Mouse (Mus musculus) midbrain, embryonic 13.5 days (tissue): Measurements from ENCODE around the gene Slc34a2. TPM values are rescaled to one million over a fixed set of nuclear protein-coding genes. Genes with fewer than 3 reads are reported as not detected.

Source experiments
- ATAC-seq: fragments of 200-750 bp; cut with Nextera tagmentation; 2 replicates; pipeline ENCODE4 v1.8.0; 2017; ENCODE audit warnings: mild to moderate bottlenecking, moderate TSS enrichment, moderate library complexity
- H3K27ac ChIP-seq: fragments of 300-500 bp; sonication (generic); 2 replicates; pipeline ENCODE4 v1.5.1; 2015; ENCODE audit warnings: inconsistent platforms, mild to moderate bottlenecking, moderate library complexity
- H3K27me3 ChIP-seq: fragments of 300-500 bp; sonication (generic); 2 replicates; pipeline ENCODE4 v1.6.1; 2015; ENCODE audit warnings: mild to moderate bottlenecking, inconsistent platforms
- H3K36me3 ChIP-seq: fragments of 300-500 bp; sonication (generic); 2 replicates; pipeline ENCODE4 v1.6.1; 2015; ENCODE audit warnings: mild to moderate bottlenecking, inconsistent platforms
- H3K4me1 ChIP-seq: fragments of 300-500 bp; sonication (generic); replicated peaks from 2 replicates; pipeline ENCODE4 v1.6.1; 2015; ENCODE audit warnings: inconsistent platforms
- H3K4me2 ChIP-seq: fragments of 300-500 bp; sonication (generic); replicated peaks from 2 replicates; pipeline ENCODE4 v1.6.1; 2015; ENCODE audit warnings: moderate library complexity, mild to moderate bottlenecking, inconsistent platforms
- H3K4me3 ChIP-seq: fragments of 300-500 bp; sonication (generic); replicated peaks from 2 replicates; pipeline ENCODE4 v1.5.1; 2015; ENCODE audit warnings: mild to moderate bottlenecking, inconsistent platforms
- H3K9ac ChIP-seq: fragments of 300-500 bp; sonication (generic); replicated peaks from 2 replicates; pipeline ENCODE4 v1.6.1; 2015; ENCODE audit warnings: mild to moderate bottlenecking, inconsistent platforms
- H3K9me3 ChIP-seq: fragments of 300-500 bp; sonication (generic); 2 replicates; pipeline ENCODE4 v1.6.1; 2016; ENCODE audit warnings: mild to moderate bottlenecking, inconsistent platforms
- WGBS: fragments of 180-500 bp; shearing (Covaris S2); methylation state at CpG from one replicate; pipeline ENCODE4 v1.1.7; 2015; 5-methylcytosine and 5-hydroxymethylcytosine counted together
- polyA plus RNA-seq: library from polyadenylated mRNA; unstranded; fragments of >200 nt; fragmentation: Nextera tagmentation; extraction: Ambion mirVana; gene quantifications from 2 replicates; pipeline ENCODE4 v1.2.1, GENCODE M21; 2015

Gene Slc34a2
- polyA plus RNA-seq, result 0.04 TPM in 1 of 2 replicates, not detected in the other

GRCm38 (mm10) chr5:53037781-53038180 lies at the start of gene Slc34a2:
Gene Slc34a2, plus strand, starts transcription at chr5:53038081.
- no peak for ATAC-seq

GRCm38 (mm10) chr5:52990687-52991341 lies 47.1 kb upstream of the Slc34a2 start:
- H3K4me1 ChIP-seq, result no peaks in the 10 kb centered on the region
- H3K4me3 ChIP-seq, result no peak overlapping the region
- no peak overlapping the region for H3K4me2 ChIP-seq
- no peak for ATAC-seq
- WGBS, result 86% methylated on average over 8 of the region's 8 CpGs
- H3K27me3 ChIP-seq, result no peaks in the 10 kb centered on the region
- no peak overlapping the region for H3K9ac ChIP-seq
- no peaks in the 10 kb centered on the region for H3K36me3 ChIP-seq
- H3K9me3 ChIP-seq, result no peaks in the 10 kb centered on the region
- H3K27ac ChIP-seq, result no peak overlapping the region

More at GRCm38 (mm10) chr5:53037781-53038180, at the start of gene Slc34a2:
- Histone ChIP-seq H3K9me3 (no peaks in the 10 kb centered on the region), H3K9ac (no peak within 1 kb of the TSS), H3K4me3 (no peak within 1 kb of the TSS), H3K4me2 (no peak within 1 kb of the TSS), H3K36me3 (no peaks in the 10 kb centered on the region), H3K4me1 (no peaks in the 10 kb centered on the region; the same call in 1 of the 2 replicates), H3K27me3 (no peaks in the 10 kb centered on the region), H3K27ac (no peak within 1 kb of the TSS)
- 81% methylated on average over 3 of the region's 3 CpGs for WGBS

GRCm38 (mm10) chr5:52992210-52992897 lies 45.5 kb upstream of the Slc34a2 start:
- 92% methylated on average over 11 of the region's 11 CpGs for WGBS
- Histone ChIP-seq H3K4me3 (no peak overlapping the region), H3K9ac (no peak overlapping the region), H3K4me1 (peaks cover 9% of the 10 kb centered on the region), H3K27ac (no peak overlapping the region), H3K9me3 (no peaks in the 10 kb centered on the region), H3K4me2 (no peak overlapping the region), H3K27me3 (no peaks in the 10 kb centered on the region), H3K36me3 (no peaks in the 10 kb centered on the region)
- no peak for ATAC-seq

GRCm38 (mm10) chr5:52993490-52994282 lies 44.2 kb upstream of the Slc34a2 start:
- WGBS, result 92% methylated on average over 12 of the region's 12 CpGs
- H3K9me3 ChIP-seq, result no peaks in the 10 kb centered on the region
- no peak overlapping the region for H3K9ac ChIP-seq
- H3K27me3 ChIP-seq, result no peaks in the 10 kb centered on the region
- no peak overlapping the region for H3K27ac ChIP-seq
- H3K4me1 ChIP-seq, result peaks cover 9% of the 10 kb centered on the region
- H3K4me2 ChIP-seq, result no peak overlapping the region
- H3K4me3 ChIP-seq, result no peak overlapping the region
- ATAC-seq, result no peak
- no peaks in the 10 kb centered on the region for H3K36me3 ChIP-seq

- H3K4me3 ChIP-seq, result no peak overlapping the region
- no peaks in the 10 kb centered on the region for H3K9me3 ChIP-seq
- ATAC-seq, result no peak
- WGBS, result 90% methylated on average over 4 of the region's 4 CpGs
- no peak overlapping the region for H3K9ac ChIP-seq
- H3K4me1 ChIP-seq, result peaks cover 9% of the 10 kb centered on the region
- H3K27ac ChIP-seq, result no peak overlapping the region
- H3K4me2 ChIP-seq, result no peak overlapping the region
- H3K27me3 ChIP-seq, result no peaks in the 10 kb centered on the region
- H3K36me3 ChIP-seq, result no peaks in the 10 kb centered on the region
Observed at GRCm38 (mm10) chr5:52995461-52995860, 42.4 kb upstream of the Slc34a2 start.

GRCm38 (mm10) chr5:52996145-52996544 lies 41.7 kb upstream of the Slc34a2 start:
- WGBS, result 15% methylated on average over 3 of the region's 3 CpGs
- H3K27ac ChIP-seq, result no peak overlapping the region
- peak; percentile 44; the same call in 1 of the 2 replicates for ATAC-seq

DNA sequence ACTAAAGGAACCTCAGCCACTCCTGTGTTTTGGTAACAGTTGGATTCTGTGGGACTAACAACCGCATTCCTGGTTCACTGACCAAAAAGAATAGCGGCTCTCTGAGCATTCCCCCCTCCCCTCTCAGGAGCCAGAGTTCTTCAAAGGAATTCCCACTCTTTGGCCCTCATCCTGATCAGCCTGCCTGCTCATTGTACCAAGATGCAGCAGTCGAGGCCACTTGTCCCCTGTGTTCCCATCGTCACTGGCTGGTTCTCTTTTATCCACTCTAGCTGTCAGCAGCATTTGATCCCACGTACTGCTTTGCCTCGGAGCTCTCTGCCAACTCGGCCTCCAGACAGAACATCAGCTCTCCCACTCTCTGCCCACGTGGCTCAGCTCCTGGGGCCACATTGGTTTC lies 41.3 kb upstream of the Slc34a2 start:
- Histone ChIP-seq H3K4me1 (peaks cover 9% of the 10 kb centered on the region), H3K4me2 (no peak overlapping the region), H3K27me3 (no peaks in the 10 kb centered on the region), H3K9ac (no peak overlapping the region), H3K36me3 (no peaks in the 10 kb centered on the region), H3K27ac (no peak overlapping the region), H3K9me3 (no peaks in the 10 kb centered on the region), H3K4me3 (no peak overlapping the region)
- WGBS, result 7% methylated on average over 8 of the region's 8 CpGs
- ATAC-seq, result peak; percentile 54; the same call in 1 of the 2 replicates

More at GRCm38 (mm10) chr5:52996145-52996544, 41.7 kb upstream of the Slc34a2 start:
- no peaks in the 10 kb centered on the region for H3K27me3 ChIP-seq
- H3K9ac ChIP-seq, result no peak overlapping the region
- no peaks in the 10 kb centered on the region for H3K36me3 ChIP-seq
- peaks cover 9% of the 10 kb centered on the region for H3K4me1 ChIP-seq
- H3K9me3 ChIP-seq, result no peaks in the 10 kb centered on the region
- H3K4me3 ChIP-seq, result no peak overlapping the region
- no peak overlapping the region for H3K4me2 ChIP-seq

DNA sequence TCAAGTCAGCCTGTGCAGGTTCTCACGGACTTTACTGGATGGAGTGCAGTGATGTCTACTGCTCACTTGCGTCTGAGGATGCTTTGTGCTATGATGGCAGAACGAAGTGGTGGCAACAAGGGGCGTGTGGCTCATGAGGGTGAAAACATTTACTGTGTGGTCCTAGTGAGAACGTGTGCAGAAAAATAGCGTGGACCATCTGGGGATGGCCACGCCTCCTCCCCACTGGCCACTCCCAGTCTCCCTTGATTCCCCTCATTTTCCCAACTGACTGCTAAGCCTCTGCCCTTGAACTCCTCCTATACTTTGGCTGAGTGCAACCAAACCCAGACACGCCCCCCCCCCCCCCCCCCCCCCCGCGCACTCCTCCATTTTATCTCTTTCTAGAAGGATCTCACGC lies 40.8 kb upstream of the Slc34a2 start:
- Histone ChIP-seq H3K4me3 (no peak overlapping the region), H3K27me3 (no peaks in the 10 kb centered on the region), H3K4me2 (no peak overlapping the region), H3K9ac (no peak overlapping the region), H3K4me1 (peaks cover 9% of the 10 kb centered on the region), H3K27ac (no peak overlapping the region), H3K36me3 (no peaks in the 10 kb centered on the region), H3K9me3 (no peaks in the 10 kb centered on the region)
- WGBS, result 69% methylated on average over 9 of the region's 11 CpGs
- peak; percentile 69; the same call in 1 of the 2 replicates for ATAC-seq

GRCm38 (mm10) chr5:52998097-52998760 lies 39.7 kb upstream of the Slc34a2 start:
- ATAC-seq, result no peak
- Histone ChIP-seq H3K4me2 (no peak overlapping the region), H3K9me3 (no peaks in the 10 kb centered on the region), H3K4me1 (peaks cover 9% of the 10 kb centered on the region), H3K36me3 (no peaks in the 10 kb centered on the region), H3K9ac (no peak overlapping the region), H3K27me3 (no peaks in the 10 kb centered on the region), H3K27ac (no peak overlapping the region), H3K4me3 (no peak overlapping the region)
- WGBS, result 81% methylated on average over 6 of the region's 6 CpGs

- H3K4me3 ChIP-seq, result no peak overlapping the region
- no peaks in the 10 kb centered on the region for H3K36me3 ChIP-seq
- no peak overlapping the region for H3K4me2 ChIP-seq
- no peak for ATAC-seq
- H3K27me3 ChIP-seq, result no peaks in the 10 kb centered on the region
- H3K4me1 ChIP-seq, result peaks cover 9% of the 10 kb centered on the region
- no peak overlapping the region for H3K27ac ChIP-seq
- 59% methylated on average over 5 of the region's 5 CpGs for WGBS
- H3K9ac ChIP-seq, result no peak overlapping the region
- no peaks in the 10 kb centered on the region; the same call in 1 of the 2 replicates for H3K9me3 ChIP-seq
Observed at GRCm38 (mm10) chr5:53000169-53000872, 37.6 kb upstream of the Slc34a2 start.

DNA sequence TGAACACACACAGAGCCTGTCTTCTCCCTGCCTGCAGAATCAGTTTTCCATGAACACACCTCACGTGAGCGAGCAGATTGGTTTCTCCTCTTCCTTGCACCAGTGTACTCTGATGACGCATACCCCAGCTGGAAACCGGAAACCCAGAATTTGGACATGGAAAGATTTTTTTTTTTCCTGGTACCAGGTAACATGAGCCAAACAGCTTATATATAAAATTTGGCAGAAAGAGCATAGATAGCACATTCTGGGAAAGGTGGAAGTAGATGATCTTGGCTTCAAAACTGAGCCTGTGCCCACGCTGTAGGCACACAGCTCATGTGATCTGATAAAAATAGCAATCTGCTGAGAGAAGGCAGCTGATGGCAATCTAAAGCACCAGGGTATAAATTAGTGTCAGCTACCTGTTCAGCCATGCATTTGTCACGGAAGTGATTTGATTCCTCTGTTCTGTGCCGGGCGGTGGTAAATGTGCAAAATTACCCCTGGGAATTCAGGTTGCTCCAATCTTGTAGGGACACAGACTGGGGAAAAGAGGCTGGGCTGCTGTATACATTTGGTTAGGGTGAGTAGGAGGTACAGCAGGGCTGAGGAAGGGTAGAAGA lies 35.2 kb upstream of the Slc34a2 start:
- no peaks in the 10 kb centered on the region for H3K36me3 ChIP-seq
- no peak for ATAC-seq
- no peak overlapping the region for H3K9ac ChIP-seq
- H3K4me1 ChIP-seq, result no peaks in the 10 kb centered on the region
- WGBS, result 81% methylated on average over 8 of the region's 8 CpGs
- H3K4me2 ChIP-seq, result no peak overlapping the region
- no peaks in the 10 kb centered on the region for H3K27me3 ChIP-seq
- no peak overlapping the region for H3K27ac ChIP-seq
- no peak overlapping the region for H3K4me3 ChIP-seq
- no peaks in the 10 kb centered on the region; the same call in 1 of the 2 replicates for H3K9me3 ChIP-seq
